Mouse (Mus musculus) left cerebral cortex, adult 18-20 months (tissue): ENCODE results near the gene Coq8b. TPM values are rescaled to one million over a fixed set of nuclear protein-coding genes. Genes with fewer than 3 reads are reported as not detected.

Source experiments
- DNase-seq, 2 experiments: peaks; one replicate each; pipeline ENCODE4 v3.0.0; 2021 to 2022; ENCODE audit warnings: low spot score in 2 of 2, mixed read lengths in 1 of 2
- total RNA-seq, 2 experiments: library from RNA; stranded (reverse); gene quantifications; 2 replicates each; pipeline ENCODE4 v1.2.3; 2021

Coq8b gene
- total RNA-seq, 2 experiments from 2014 or later: 33.6 to 39.6 TPM

DNA sequence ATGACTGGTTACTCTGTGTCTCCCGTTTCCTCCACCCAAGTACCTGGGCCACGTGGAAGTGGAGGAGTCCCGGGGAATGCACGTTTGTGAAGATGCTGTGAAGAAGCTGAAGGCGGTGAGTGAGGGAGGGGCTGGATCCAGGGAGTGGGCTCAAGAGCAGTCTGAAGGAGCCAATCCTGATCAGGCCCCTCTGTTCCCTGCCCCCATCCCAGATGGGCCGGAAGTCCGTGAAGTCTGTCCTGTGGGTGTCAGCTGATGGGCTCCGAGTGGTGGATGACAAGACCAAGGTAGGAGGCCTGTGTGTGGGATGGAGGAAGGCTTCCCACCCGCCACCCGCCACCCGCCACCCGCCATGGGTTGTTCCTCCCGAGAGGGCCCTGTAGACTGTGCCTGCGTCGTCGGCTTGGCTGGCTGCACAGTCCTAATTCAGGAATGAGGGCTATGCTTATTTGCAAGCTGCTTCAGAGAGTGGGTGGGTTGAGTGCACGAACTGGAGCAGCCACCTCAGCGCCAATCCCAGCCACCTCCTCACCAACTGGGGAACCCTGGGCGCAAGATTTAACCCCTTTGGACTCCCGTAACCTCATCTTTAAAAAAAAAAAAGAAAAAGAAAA is 33.8 kb downstream of the Coq8b start:
- peak; percentile 82 to 90 for DNase-seq

DNA sequence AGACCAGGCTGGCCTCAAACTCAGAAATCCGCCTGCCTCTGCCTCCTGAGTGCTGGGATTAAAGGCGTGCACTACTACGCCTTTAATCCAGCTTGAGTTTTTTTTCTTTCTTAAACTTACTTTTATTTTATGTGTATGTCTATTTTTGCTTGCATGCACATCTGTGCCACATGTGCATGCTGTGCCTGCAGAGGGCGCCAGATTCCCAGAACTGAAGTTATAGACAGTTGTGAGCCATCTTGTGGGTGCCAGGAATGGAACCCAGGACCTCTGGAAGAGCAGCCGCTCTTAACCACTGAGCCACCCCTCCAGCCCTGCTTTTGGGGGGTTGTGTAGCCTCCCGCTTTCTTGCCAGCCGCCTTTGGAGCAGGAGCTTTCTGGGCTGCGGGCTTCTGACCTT is 38.6 kb downstream of the Coq8b start:
- DNase-seq: no peak

DNA sequence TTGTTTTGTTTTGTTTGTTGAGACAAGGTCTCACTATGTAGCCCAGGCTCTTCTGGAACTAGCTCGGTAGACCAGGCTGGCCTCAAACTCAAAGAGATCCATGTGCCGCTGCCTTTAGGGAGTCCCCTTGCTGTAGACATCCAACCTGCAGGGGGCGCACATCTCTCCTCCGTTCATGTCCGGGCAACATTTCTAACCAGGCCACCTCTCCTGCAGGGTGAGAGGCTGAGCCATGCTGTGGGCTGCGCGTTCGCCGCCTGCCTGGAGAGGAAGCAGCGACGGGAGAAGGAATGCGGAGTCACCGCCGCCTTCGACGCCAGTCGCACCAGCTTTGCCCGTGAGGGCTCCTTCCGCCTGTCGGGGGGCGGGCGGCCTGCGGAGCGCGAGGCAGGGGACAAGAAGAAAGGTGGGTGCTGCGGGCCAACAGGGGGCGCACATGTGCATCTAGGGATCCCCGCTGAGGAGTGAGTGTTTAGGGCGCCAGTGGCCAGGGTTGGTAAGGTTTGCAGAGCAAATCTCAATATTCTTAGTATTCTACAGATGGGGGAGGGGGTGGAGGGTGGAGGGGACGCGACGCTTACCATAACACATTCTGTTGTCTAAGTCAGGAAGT is 41.0 kb downstream of the Coq8b start:
- no peak for DNase-seq

DNA sequence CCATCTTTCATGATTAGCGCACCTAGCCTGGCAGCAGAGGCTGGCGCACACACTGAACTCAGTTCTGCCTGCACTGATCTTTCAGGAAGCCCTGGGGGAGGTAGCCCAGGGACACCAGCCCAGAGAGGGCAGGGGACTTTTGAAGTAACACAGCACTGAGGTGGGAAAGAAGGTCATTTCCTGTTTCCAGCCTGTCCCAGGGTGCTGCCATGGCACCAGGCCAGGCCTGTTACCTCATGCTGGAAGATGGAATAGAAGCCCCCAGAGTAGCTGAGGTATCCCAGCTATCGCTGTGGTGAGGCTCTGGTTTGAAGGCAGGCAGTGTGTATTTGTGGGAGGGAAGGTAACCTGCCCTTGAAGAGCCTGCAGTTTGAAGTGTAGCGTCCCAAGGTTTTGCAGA is 42.1 kb downstream of the Coq8b start:
- DNase-seq: no peak

DNA sequence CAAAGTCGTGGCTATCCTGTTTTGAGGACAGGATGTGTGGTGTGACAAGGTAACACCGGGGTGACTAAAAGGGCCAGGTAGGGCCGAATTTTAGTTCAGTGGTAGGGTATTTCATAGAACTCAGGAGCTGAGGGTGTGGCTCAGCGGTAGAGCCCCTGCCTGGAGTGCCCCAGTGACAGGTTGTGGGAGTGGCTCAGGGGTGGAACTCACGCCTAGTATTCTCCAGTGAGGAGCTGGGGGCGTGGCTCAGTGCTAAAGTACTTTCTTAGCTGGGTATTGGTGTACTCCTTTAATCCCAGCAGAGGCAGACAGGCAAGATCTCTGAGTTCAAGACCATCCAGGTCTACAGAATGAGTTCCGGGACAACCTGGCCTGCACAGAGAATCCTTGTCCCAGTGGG is 43.2 kb downstream of the Coq8b start:
- no peak for DNase-seq

DNA sequence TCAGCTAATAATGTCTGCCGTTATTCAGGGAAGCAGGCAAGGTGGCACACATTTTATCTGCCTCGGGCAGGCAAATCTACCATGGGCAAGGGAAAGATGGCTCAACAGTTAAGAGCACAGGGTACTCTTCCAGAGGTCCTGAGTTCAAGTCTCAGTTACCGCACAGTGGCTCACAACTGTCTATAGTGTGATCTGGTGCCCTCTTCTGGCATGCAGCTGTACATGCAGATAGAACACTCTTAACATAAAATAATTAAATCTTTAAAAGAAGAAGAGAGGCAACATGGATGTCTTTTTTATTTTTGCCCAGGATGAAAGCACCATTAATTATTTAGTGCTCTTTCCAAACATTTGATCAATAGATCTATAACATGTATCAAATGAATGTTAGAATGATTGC is 44.4 kb downstream of the Coq8b start:
- no peak for DNase-seq

DNA sequence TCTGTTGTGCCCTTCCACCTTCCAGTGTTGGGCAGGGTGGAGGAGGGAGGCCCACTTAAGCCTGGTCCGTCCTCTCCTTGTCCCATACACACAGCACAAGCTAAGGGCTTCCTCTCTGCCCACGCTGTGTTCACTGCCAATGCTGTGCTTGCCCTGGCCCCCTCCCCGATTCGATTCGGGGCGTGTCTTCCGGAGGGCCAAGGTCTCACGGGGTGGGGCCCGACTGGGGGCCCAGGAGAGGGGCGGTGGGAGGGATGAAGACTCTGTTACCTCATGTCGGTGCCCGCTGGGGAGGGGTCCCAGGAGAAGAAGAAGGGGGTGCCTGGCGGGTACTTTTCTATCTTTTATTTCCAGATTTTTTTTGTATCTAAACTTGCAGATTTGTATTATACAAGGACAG is 48.9 kb downstream of the Coq8b start:
- DNase-seq: no peak

DNA sequence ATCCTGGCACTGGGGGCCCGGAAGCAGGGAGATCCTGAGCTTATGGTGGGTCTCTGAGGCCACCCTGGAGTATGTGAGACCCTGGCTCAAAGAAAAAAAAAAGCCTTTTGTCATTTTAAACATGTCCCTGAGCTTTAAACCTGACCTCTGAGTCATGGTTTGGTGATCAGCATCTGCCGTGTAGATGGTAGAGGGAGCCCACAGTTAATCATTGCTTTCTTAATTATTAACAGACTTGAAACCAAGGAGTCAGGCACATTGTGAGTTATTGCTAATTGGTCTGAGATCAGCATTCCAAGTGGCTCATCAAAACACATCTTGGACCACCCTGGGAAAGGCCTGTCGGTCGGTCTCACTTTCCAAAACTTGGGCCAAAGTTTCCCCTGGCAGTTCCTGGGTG is 49.4 kb downstream of the Coq8b start:
- no peak for DNase-seq

DNA sequence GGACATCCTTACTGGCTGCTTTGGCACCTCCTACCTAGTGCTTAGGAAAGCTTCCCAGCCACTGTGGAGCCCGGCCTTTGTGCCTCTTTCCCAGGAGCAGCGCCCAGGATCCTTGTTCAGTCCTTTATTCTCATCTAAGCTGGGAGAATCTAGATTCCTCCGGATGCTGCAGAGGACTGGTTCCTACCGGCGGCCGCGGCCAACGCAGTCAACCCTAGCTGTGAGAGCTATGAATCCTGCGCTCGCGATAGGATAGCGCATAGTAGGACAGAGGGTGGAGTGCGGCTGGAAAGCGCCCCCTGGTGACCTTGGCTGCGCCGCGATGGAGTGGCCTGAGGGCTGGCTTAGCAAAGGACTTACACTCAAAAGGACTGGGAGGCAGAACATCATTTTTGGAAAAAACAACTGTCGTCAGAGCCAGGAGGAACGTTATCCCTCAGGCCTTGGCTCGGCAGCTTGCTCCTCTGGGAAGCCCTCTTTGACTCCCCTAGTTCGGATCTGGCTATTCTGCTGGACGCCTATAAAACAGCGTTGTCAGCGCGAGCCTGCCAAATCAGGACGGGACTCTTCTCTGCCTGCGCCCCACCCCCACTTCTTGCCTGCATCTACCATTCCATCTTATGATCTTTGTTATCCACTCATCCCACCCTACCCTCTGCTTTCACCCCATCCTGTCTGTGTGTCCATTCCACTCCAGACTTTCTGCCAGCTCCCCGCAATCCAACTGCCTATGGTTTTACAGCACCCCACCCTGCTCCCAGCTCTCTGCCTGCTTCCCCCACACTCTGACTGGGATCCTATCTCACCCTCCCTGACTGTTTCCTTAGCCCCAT is 52.3 kb downstream of the Coq8b start:
- DNase-seq: peak in 1 of 2 experiments; percentile 47

DNA sequence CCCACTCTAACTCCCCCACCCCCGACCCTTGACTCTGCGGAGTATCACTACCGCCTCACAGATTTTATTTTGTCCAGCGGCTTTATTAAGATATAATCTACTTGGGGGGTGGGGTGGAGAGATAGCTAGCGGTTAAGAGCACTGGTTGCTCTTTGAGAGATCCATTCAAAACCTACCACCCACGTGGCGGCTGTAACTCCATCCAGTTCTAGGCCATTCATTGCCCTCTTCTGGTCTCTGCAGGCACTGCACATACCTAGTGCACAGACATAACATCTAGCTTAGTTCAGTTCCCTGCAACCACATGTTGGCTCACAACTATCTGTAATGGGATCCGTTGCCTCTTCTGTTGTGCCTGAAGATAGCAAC is 52.9 kb downstream of the Coq8b start:
- DNase-seq: peak; percentile 39 to 46

DNA sequence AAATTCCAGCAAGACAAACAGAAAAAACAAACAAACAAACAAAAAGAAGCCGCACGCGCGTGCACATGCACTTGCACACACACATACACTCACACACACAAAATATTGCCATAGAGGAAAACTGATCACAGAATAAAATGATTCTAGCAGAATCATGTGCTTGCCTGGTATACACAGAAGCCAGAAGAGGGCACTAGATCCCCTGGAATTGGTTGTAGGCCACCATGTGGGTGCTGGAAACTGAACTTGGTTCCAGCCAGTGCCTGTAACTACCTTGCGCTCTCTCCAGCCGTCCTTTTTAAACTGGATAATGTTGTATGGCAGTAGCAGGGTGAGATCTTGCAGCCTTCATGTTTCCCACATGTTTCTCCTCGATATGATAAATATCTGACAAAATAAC is 55.9 kb downstream of the Coq8b start:
- no peak for DNase-seq

DNA sequence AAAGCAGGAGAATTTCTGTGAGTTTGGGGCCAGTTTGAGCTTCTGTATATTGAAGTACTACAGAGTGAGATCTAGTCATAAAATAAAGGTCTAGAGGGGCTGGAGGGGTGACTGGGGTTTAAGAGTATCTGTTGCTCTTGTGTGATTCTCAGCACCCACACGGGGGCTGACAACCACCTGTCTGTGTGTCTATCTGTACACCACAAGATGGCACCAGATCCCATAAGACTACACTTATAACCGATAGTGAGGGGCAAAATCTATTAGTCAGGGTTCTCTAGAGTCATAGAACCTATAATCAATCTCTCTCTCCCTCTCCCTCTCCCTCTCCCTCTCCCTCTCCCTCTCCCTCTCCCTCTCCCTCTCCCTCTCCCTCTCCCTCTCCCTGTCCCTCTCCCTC is 57.7 kb downstream of the Coq8b start:
- no peak for DNase-seq

DNA sequence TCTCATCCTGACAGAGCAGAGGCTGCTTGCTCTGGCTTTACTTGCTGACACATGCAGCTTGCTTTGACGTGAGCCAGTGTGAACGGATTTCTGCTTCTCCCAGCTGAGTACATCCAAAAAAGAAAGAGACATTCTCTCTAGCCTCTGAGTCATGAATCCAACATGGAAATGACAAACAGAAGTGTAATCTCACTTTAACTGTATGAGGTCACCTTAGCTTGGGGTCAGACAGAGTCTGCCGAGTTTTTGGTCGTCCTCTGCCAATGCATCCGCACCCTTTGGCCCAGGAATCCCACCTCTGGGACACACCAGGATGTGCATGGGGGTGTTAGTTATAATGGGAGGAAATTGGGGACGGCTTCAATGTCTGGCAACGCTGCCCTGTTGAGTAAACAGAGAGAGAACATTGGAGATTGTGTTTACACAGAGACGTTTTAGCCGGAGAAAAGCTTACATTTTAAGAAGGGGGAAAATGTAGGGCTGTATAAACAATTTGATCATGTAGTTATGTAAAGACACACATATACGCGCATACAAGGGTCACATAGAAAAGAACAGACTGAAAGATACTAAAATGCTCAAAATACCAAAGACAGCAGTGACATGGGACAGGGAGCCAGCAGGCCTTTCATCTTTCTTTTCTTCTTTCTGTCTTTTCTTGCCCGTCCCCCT is 59.1 kb downstream of the Coq8b start:
- DNase-seq: peak in 1 of 2 experiments; percentile 33

DNA sequence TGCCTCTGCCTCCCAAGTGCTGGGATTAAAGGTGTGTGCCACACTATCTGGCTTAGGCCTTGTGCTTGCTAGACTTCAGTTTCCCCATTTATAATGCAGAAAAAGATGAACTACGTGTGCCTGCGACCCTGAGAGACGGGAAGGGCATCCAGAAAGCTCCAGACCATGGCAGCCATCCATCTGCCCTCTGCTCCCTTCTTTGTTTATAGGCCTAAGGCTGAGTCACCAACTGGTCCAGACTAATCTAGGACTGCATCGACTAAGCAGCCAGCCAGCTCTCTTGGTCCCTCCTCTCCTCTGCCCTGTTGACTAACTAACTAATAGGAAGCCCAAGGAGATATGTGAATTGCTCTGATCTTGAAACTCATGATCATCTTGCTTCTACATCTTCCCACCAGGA is 63.1 kb downstream of the Coq8b start:
- DNase-seq: no peak

DNA sequence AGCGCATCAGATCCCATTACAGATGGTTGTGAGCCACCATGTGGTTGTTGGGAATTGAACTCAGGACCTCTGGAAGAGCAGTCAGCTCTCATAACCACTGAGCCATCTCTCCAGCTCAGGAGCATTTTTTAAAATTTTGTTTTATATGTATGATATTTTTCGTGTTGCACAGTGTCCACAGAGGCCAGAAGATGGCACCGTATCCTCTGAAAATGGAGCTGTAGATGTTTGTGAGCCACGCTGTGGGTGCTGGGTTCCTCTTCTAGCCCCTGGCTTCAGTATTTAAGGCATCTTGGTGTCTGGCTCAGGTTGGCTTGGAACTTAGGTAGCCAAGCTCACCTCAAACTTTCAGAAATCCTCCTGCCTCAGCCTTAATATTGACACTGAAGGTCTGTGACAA is 63.7 kb downstream of the Coq8b start:
- DNase-seq: no peak

DNA sequence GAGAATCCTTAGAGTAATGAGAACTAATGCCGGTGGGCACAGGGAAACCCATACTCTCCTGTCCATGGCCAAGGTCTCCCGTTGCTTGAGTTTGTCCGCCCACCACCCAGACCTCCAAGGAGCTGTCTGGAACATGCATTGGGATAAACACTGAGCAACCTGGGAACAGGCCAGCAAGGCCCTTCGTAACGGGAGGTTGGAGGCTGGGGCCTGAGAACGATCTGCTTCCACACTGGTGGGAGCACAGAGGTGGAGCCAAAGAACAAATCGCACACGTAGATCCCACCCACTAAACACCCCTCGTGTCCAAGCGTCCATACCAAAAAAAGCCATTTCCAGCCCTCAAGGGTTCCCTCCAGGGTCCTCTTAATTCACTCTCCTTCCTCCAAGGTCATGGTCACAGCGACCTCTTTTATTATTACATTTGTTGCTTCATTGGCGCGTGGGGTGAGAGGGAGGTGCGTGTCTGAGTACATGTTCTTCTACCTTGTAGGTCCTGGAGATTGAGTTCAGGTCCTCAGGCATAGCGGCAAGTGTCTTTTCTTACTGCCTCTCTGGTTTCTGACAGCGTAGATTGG is 65.3 kb downstream of the Coq8b start:
- no peak for DNase-seq

DNA sequence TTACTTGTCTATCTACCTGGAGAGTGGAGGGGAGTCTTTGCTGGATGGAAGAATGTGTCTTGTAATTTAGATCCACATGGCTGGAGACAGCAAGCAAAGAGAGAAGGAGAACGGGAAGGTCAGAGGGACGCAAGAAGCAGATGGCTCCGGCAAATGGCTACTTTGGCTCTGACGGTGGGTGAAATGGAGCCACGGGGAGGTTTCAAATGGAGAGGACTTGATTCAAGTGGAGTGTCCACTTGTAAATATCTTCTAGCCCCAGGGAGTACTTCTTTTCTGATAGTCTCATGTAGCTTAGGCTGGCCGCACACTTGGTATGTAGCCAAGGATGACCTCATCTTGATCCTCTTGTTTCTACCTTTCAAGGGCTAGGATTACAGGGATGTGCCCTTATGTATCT is 66.0 kb downstream of the Coq8b start:
- DNase-seq: no peak

DNA sequence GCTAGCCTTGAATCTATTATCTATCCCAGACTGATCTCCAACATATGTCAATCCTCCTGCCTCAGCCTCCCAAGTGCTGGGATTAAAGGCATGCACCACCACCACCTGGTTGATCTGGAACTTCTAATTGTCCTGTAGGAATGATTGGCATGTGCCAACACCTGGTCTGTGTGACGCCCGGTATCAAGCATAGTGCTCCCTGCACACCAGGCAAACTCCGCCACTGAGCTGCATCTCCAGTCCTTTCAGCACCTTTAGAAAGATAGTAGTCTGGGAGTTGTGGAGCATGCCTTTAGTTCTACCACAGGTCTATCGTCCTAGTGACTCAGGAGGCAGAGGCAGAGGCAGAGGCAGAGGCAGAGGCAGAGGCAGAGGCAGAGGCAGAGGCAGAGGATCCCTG is 67.5 kb downstream of the Coq8b start:
- no peak for DNase-seq

DNA sequence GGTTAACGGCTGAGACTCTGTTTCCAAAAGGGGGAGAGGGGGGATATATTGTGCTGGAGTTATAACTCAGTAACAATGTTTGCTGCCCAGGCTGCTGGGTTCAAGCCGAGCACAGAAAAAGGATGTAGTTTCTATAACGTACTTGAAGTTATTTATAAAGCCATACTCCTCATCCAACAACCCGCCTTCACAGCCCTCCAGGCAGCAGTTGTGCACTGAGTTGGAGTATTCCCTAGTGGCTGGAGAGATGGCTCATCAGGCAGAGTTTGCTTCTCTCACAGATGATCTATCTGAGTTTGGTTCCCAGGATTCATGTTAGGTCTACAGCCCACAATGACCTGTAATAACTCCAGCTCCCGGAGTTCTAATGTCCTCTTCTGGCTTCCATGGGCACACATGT is 68.0 kb downstream of the Coq8b start:
- DNase-seq: no peak

DNA sequence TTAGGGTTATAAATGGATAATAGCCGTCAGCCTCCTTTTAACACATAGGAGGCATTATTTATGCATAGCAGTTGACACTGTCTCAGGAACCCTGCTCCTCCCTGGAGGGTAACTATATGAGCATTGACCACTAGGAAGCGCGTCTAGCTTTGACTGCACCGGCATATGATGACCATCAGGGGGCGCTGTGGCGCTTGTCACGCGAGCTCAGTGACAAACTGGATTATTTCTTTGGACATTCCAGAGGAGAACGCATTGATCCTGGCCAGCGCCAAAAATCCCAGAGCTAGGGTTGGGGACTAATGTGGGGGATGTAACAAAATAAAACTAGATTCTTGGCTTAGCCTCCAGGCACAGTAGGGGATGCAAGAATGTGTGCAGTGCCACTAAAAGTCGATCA is 69.3 kb downstream of the Coq8b start:
- peak; percentile 65 to 77 for DNase-seq

DNA sequence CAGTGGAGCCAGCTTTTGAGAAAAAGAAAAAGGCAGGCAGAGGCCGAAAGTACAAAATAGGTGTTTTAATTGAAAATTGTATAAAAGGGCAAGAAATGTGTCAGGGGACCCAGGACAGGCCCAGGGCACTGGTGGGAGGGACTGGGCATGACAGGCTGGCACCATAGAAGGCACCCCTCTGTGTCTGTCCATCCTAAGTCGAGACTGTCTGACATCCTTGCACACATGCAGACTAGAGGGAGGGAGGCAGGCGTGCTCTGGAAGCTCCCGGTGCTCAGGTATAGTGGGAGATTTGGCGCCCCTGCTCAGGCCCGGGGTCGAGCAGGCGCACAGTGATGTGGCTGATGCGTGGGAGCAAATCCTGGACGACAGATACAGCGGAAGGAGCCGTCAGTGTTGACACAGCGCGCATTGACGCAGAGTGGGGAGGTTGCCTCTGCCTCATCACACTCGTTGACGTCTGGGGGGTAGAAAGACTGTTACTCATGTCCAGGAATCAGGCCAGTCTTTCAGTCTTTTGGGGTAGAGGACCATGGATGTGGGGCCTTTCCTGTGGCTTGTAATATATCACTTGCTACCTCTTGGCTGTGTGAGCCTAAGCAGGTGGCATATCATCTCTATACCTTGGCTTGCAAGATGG is 72.4 kb downstream of the Coq8b start:
- no peak for DNase-seq
